Mouse (Mus musculus): ENCODE measurements at regions not wholly inside any gene's neighbourhood (a gene's known extent, or its start where the extent isn't known, plus 50 kb on each side); places are given as distances from the start of the nearest gene placed in this dataset.

DNA sequence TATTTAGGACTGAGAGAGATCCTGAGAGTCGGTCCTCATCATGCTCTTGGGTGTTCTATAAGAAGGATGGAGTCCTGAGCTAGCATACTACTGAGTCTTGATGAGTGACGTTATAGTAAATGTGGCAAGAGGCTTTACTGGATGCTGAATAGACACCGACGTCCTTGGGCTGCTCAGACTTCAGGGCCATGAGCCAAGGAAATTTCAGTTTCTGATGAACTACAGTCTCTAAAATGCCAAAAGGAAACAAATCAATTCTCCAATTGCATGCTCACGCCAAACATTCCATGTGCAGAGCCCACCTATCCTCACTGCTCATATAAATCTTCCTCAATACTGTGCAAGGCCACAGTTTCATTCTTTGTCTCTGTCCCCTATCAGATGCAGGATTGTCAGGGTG, 277.2 kb upstream of the Sox11 start:
- no peak for ATAC-seq
- Histone ChIP-seq H3K36me3 (ENCODE audit: control insufficient read depth, insufficient read depth, low read length) (no peaks in the 10 kb centered on the region), H3K9me3 (replicated peaks; ENCODE audit: control insufficient read depth, low read length, poor library complexity, severe bottlenecking) (no peaks in the 10 kb centered on the region), H3K27me3 (ENCODE audit: control insufficient read depth, insufficient read depth, low read depth, low read length) (no peaks in the 10 kb centered on the region), H3K9ac (ENCODE audit: low read depth, low read length) (no peak overlapping the region), H3K4me2 (ENCODE audit: low read length) (no peak overlapping the region), H3K4me1 (ENCODE audit: control insufficient read depth, insufficient read depth, low read length) (no peaks in the 10 kb centered on the region), H3K27ac (ENCODE audit: low read length) (no peak overlapping the region), H3K4me3 (ENCODE audit: low read depth, low read length) (no peak overlapping the region)
- 89% methylated on average over 5 of the region's 5 CpGs for WGBS

DNA sequence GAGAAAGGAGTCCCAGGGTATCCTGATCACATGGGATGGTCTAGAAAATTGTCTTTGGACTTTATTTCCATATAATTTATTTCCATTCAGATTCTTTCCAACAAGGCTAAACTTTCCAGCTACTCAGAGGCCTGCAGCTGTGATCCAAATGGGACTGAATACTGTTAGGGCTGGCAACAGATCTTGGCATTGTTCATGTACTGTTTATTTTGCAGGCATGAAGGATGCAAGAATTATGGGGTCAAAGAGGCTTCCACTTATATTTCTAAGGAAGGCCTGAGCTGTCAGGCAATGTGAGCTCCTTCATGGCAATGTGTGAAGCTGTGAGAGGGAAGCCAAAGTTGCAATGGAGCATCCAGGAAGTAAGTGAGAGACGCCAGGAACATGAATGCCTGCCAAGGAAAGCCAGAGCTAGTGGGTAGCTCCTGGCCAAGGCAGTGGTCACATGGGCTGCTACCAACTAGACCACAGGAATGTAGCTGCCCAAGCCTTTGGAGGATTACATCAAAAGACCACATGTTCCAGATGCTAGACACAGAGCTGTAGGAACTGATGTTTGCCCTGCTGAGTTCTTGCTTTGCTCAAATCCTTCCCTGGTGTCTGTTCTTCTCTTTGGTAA, 261.8 kb upstream of the Sox11 start:
- Histone ChIP-seq H3K9ac (ENCODE audit: low read depth, low read length) (no peak overlapping the region), H3K4me2 (ENCODE audit: low read length) (no peak overlapping the region), H3K36me3 (ENCODE audit: control insufficient read depth, insufficient read depth, low read length) (no peaks in the 10 kb centered on the region), H3K9me3 (replicated peaks; ENCODE audit: control insufficient read depth, low read length, poor library complexity, severe bottlenecking) (no peaks in the 10 kb centered on the region), H3K27me3 (ENCODE audit: control insufficient read depth, insufficient read depth, low read depth, low read length) (no peaks in the 10 kb centered on the region), H3K27ac (ENCODE audit: low read length) (no peak overlapping the region), H3K4me3 (ENCODE audit: low read depth, low read length) (no peak overlapping the region), H3K4me1 (ENCODE audit: control insufficient read depth, insufficient read depth, low read length) (no peaks in the 10 kb centered on the region)
- WGBS = 74% methylated on average over 1 of the region's 1 CpGs
- ATAC-seq = no peak

DNA sequence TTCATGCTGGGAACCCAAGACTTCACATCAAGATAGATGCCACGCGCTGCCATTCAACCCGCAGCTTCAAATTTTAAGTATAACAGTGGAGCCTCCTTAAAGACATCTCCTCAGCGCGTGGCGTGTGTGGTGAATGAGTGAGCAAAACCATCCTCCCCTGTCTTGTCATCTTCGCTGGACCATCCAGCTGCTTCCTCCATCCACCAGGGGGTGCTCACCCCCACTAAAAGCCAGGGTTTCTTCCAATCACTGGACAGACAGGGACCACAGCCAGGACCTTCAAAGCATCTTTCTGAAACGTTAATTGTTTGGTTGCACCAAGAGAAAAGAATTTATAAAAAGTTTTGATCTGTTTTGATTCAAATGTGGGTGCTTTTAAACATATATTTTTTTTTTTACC, 256.8 kb upstream of the Sox11 start:
- no peak for ATAC-seq
- H3K4me1 ChIP-seq (ENCODE audit: control insufficient read depth, insufficient read depth, low read length) = peaks cover 8% of the 10 kb centered on the region; the same call in 1 of the 2 replicates
- H3K27ac ChIP-seq (ENCODE audit: low read length) = no peak overlapping the region
- H3K4me2 ChIP-seq (ENCODE audit: low read length) = no peak overlapping the region; the same call in 1 of the 2 replicates
- no peaks in the 10 kb centered on the region for H3K9me3 ChIP-seq (replicated peaks; ENCODE audit: control insufficient read depth, low read length, poor library complexity, severe bottlenecking)
- WGBS = 28% methylated on average over 8 of the region's 8 CpGs
- H3K27me3 ChIP-seq (ENCODE audit: control insufficient read depth, insufficient read depth, low read depth, low read length) = no peaks in the 10 kb centered on the region
- no peaks in the 10 kb centered on the region for H3K36me3 ChIP-seq (ENCODE audit: control insufficient read depth, insufficient read depth, low read length)
- H3K4me3 ChIP-seq (ENCODE audit: low read depth, low read length) = no peak overlapping the region
- H3K9ac ChIP-seq (ENCODE audit: low read depth, low read length) = no peak overlapping the region

DNA sequence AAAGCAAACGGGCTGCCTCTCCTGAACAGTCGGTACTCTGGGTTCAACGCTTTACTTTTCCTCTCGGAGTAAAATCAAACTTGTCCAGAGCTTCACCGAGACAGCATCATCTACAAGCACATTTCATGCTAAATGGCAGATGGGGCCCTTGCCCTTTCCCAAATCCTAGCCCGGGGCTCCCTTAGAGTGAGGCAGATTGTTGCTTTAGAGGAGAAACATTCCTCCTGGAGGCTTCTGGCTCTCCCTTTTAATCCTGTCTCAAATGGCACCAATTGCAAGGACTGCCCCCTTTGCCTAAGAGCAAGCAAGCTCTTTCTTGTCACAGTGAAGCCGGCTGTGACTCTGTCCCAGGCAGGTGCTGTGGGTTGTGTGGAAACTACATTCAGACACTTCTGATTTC, 255.5 kb upstream of the Sox11 start:
- peaks cover 8% of the 10 kb centered on the region; the same call in 1 of the 2 replicates for H3K4me1 ChIP-seq (ENCODE audit: control insufficient read depth, insufficient read depth, low read length)
- no peak overlapping the region for H3K9ac ChIP-seq (ENCODE audit: low read depth, low read length)
- no peak for ATAC-seq
- H3K4me2 ChIP-seq (ENCODE audit: low read length) = no peak overlapping the region
- no peaks in the 10 kb centered on the region for H3K9me3 ChIP-seq (replicated peaks; ENCODE audit: control insufficient read depth, low read length, poor library complexity, severe bottlenecking)
- WGBS = 40% methylated on average over 7 of the region's 7 CpGs
- H3K36me3 ChIP-seq (ENCODE audit: control insufficient read depth, insufficient read depth, low read length) = no peaks in the 10 kb centered on the region
- H3K27me3 ChIP-seq (ENCODE audit: control insufficient read depth, insufficient read depth, low read depth, low read length) = no peaks in the 10 kb centered on the region
- no peak overlapping the region for H3K4me3 ChIP-seq (ENCODE audit: low read depth, low read length)
- peak overlapping the region; percentile 2; the same call in 1 of the 2 replicates for H3K27ac ChIP-seq (ENCODE audit: low read length)

DNA sequence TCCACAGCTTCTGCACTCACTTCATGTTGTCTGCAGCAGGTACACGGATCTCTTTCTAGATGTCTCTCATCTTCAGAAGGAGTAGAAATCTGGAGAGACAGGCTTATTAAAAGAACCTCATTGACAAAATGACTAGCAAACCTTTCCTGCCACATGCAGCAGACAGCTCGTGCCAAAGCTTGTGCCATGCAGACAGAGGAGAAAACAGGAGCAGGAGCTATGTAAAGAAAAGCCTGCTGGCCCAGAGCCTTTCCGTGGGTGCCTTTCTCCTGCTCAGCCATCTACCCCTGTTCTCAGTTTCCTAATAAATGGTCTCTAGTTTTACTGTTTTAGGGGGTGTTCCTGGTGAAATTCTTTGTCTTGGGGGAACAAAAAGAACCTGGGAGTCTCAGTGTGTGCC, 254.9 kb upstream of the Sox11 start:
- Histone ChIP-seq H3K27me3 (ENCODE audit: control insufficient read depth, insufficient read depth, low read depth, low read length) (no peaks in the 10 kb centered on the region), H3K4me2 (ENCODE audit: low read length) (no peak overlapping the region), H3K9ac (ENCODE audit: low read depth, low read length) (0 out of 2 replicates have a peak overlapping the region, but pooled peaks have one; percentile 2), H3K27ac (ENCODE audit: low read length) (peak overlapping the region; percentile 2; the same call in 1 of the 2 replicates), H3K4me1 (ENCODE audit: control insufficient read depth, insufficient read depth, low read length) (peaks cover 8% of the 10 kb centered on the region; the same call in 1 of the 2 replicates), H3K36me3 (ENCODE audit: control insufficient read depth, insufficient read depth, low read length) (no peaks in the 10 kb centered on the region), H3K4me3 (ENCODE audit: low read depth, low read length) (no peak overlapping the region), H3K9me3 (replicated peaks; ENCODE audit: control insufficient read depth, low read length, poor library complexity, severe bottlenecking) (no peaks in the 10 kb centered on the region)
- 38% methylated on average over 3 of the region's 3 CpGs for WGBS
- ATAC-seq = no peak

DNA sequence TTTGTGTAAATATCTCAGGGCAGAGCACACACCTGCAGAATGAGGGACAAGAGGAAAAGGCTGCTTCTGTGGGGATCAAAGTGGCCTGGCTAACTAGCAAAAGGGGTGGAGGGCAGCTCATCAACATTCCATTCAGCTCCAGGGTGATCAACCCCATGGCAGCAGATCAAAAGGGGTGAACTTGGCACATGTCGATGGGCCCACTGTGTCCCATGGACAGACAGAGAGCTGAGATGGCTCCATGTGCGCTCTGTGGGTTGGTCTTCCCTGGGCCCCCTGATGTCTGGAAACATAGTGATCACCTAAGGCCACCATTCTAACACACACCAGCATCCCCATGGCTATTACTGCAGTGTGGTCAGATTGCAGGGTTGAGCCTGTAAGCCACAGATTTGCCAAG, 253.2 kb upstream of the Sox11 start:
- H3K36me3 ChIP-seq (ENCODE audit: control insufficient read depth, insufficient read depth, low read length) = no peaks in the 10 kb centered on the region
- no peak overlapping the region for H3K9ac ChIP-seq (ENCODE audit: low read depth, low read length)
- no peak overlapping the region for H3K4me2 ChIP-seq (ENCODE audit: low read length)
- H3K27me3 ChIP-seq (ENCODE audit: control insufficient read depth, insufficient read depth, low read depth, low read length) = no peaks in the 10 kb centered on the region
- H3K4me1 ChIP-seq (ENCODE audit: control insufficient read depth, insufficient read depth, low read length) = peaks cover 8% of the 10 kb centered on the region; the same call in 1 of the 2 replicates
- H3K27ac ChIP-seq (ENCODE audit: low read length) = no peak overlapping the region
- H3K9me3 ChIP-seq (replicated peaks; ENCODE audit: control insufficient read depth, low read length, poor library complexity, severe bottlenecking) = no peaks in the 10 kb centered on the region
- WGBS = 42% methylated on average over 2 of the region's 2 CpGs
- H3K4me3 ChIP-seq (ENCODE audit: low read depth, low read length) = no peak overlapping the region
- ATAC-seq = no peak

DNA sequence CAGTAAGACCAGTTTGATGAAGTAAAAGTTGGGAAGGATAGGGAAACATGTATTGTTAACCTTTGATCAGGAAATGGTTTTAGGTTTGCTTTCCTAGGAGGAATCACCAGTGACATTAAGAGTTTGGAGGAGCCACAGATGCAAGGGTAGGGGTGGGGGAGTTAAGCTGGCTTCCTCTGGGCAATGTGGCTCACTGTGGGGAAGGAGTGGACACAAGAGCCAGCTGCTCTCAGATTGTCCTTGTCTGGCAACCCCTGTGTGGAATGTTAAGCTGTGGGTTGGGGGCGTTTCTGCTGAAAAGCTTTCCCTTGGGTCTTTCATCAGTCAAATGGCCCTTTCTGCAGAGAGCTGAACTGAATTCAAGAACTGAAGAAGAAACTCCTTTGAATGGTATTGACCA, 251.1 kb upstream of the Sox11 start:
- 33% methylated on average over 1 of the region's 1 CpGs for WGBS
- H3K9ac ChIP-seq (ENCODE audit: low read depth, low read length) = no peak overlapping the region
- ATAC-seq = no peak
- no peaks in the 10 kb centered on the region for H3K36me3 ChIP-seq (ENCODE audit: control insufficient read depth, insufficient read depth, low read length)
- no peak overlapping the region for H3K4me2 ChIP-seq (ENCODE audit: low read length)
- no peak overlapping the region for H3K4me3 ChIP-seq (ENCODE audit: low read depth, low read length)
- peaks cover 8% of the 10 kb centered on the region; the same call in 1 of the 2 replicates for H3K4me1 ChIP-seq (ENCODE audit: control insufficient read depth, insufficient read depth, low read length)
- no peaks in the 10 kb centered on the region for H3K27me3 ChIP-seq (ENCODE audit: control insufficient read depth, insufficient read depth, low read depth, low read length)
- H3K9me3 ChIP-seq (replicated peaks; ENCODE audit: control insufficient read depth, low read length, poor library complexity, severe bottlenecking) = no peaks in the 10 kb centered on the region
- H3K27ac ChIP-seq (ENCODE audit: low read length) = no peak overlapping the region

DNA sequence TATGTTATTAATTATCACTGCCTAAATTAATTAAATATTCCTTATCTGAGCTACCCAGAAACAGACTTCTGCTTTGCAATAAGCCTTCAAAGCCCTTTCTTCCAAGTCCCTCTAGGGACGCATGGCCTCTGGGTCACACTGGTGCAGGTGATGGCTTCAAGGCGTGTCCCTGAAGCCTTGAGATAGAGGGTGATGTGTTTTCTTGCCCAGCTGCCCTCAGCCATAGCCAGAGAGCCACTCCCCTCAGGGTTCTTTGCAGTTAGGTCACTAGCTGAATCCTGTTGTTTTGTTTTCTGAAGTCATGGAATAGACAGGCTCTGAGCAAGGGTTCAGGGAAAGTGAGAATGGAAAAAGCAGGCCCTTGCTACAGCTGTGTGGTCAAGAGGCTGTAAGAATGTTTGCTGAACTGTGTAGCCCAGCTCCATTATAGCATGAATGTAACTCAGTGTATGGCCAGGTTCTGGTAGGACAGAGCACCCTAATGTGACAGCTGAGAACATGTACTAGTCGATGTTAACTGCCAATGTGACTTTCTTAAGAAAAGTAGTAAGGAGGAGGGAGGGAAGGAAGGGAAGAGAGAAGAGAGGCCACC, 233.8 kb upstream of the Sox11 start:
- H3K4me3 ChIP-seq (ENCODE audit: low read depth, low read length) = no peak overlapping the region
- H3K9me3 ChIP-seq (replicated peaks; ENCODE audit: control insufficient read depth, low read length, poor library complexity, severe bottlenecking) = no peaks in the 10 kb centered on the region
- peaks cover 5% of the 10 kb centered on the region for H3K4me1 ChIP-seq (ENCODE audit: control insufficient read depth, insufficient read depth, low read length)
- no peaks in the 10 kb centered on the region for H3K36me3 ChIP-seq (ENCODE audit: control insufficient read depth, insufficient read depth, low read length)
- no peak overlapping the region for H3K27ac ChIP-seq (ENCODE audit: low read length)
- H3K9ac ChIP-seq (ENCODE audit: low read depth, low read length) = no peak overlapping the region
- WGBS = 50% methylated on average over 3 of the region's 3 CpGs
- no peaks in the 10 kb centered on the region for H3K27me3 ChIP-seq (ENCODE audit: control insufficient read depth, insufficient read depth, low read depth, low read length)
- H3K4me2 ChIP-seq (ENCODE audit: low read length) = no peak overlapping the region
- 0 out of 2 replicates have a peak, but pooled peaks have one; percentile 17 for ATAC-seq

DNA sequence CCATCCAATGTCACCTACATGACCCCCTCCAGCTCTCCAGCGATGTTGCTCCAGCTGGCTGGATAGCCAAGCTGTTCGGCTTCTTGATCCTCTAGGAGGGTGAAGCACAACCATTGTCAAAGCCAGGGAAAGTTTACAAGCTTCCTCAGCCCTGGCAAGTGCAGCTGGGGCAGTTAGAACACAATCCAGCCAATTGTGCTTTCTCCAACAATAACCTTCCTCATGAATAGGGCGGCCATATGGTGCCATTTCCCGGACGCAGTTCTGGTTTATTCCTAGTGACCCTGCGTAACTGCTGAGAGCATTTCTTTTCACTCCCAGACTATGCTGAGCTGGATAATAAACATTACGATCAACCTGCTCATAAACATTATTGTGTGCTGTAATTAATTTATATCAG, 233.3 kb upstream of the Sox11 start:
- Histone ChIP-seq H3K4me2 (ENCODE audit: low read length) (no peak overlapping the region), H3K4me1 (ENCODE audit: control insufficient read depth, insufficient read depth, low read length) (peaks cover 5% of the 10 kb centered on the region), H3K4me3 (ENCODE audit: low read depth, low read length) (no peak overlapping the region), H3K9me3 (replicated peaks; ENCODE audit: control insufficient read depth, low read length, poor library complexity, severe bottlenecking) (no peaks in the 10 kb centered on the region), H3K36me3 (ENCODE audit: control insufficient read depth, insufficient read depth, low read length) (no peaks in the 10 kb centered on the region), H3K9ac (ENCODE audit: low read depth, low read length) (no peak overlapping the region), H3K27me3 (ENCODE audit: control insufficient read depth, insufficient read depth, low read depth, low read length) (no peaks in the 10 kb centered on the region), H3K27ac (ENCODE audit: low read length) (no peak overlapping the region)
- ATAC-seq = 0 out of 2 replicates have a peak, but pooled peaks have one; percentile 8
- 14% methylated on average over 7 of the region's 7 CpGs for WGBS
